Mouse (Mus musculus) urinary bladder, postnatal 14 days (tissue): Measurements from ENCODE around the gene Slfn9.
A peak's percentile ranks its signal among the peaks of the same experiment; 100 is the strongest.
"Not testable (repeated sequence)": the region's sequence is repeated elsewhere in the genome, so short reads cannot be mapped to it uniquely, and the experiment has no call there.

ENCODE experiments used
- DNase-seq: peaks from one replicate; pipeline ENCODE4 v3.0.0; 2021; ENCODE audit warnings: low spot score

The Slfn9 gene

GRCm38 (mm10) chr11:82956925-82957324, 34.7 kb downstream of the Slfn9 start:
- no peak for DNase-seq

- no peak for DNase-seq
These were observed 37.0 kb downstream of the Slfn9 start for GRCm38 (mm10) chr11:82954631-82955030.

GRCm38 (mm10) chr11:82952612-82953542, 38.8 kb downstream of the Slfn9 start:
- no peak for DNase-seq

- DNase-seq: peak; percentile 60
These were observed 39.6 kb downstream of the Slfn9 start for GRCm38 (mm10) chr11:82951865-82952611.

GRCm38 (mm10) chr11:82950736-82951481, 40.7 kb downstream of the Slfn9 start, which contains the start of gene Slfn5:
Slfn5 (plus strand) TSS chr11:82951349.
- DNase-seq: peak; percentile 62

GRCm38 (mm10) chr11:82949036-82949435, 42.6 kb downstream of the Slfn9 start:
- DNase-seq: no peak

- no peak for DNase-seq
These were observed 44.2 kb downstream of the Slfn9 start for GRCm38 (mm10) chr11:82947457-82947856.

- no peak for DNase-seq
These were observed 46.0 kb downstream of the Slfn9 start for GRCm38 (mm10) chr11:82945636-82946035.

GRCm38 (mm10) chr11:82943336-82943735, 48.3 kb downstream of the Slfn9 start:
- no peak for DNase-seq

GRCm38 (mm10) chr11:82933186-82933585, 58.4 kb downstream of the Slfn9 start:
- no peak for DNase-seq

- DNase-seq: not testable (repeated sequence)
These were observed 59.8 kb downstream of the Slfn9 start for GRCm38 (mm10) chr11:82931671-82932450.

- DNase-seq: not testable (repeated sequence)
These were observed 60.5 kb downstream of the Slfn9 start for GRCm38 (mm10) chr11:82931161-82931560.

GRCm38 (mm10) chr11:82930391-82930955, 61.2 kb downstream of the Slfn9 start:
- not testable (repeated sequence) for DNase-seq

GRCm38 (mm10) chr11:82929633-82929950, 62.0 kb downstream of the Slfn9 start:
- no peak for DNase-seq

GRCm38 (mm10) chr11:82928897-82929632, 62.6 kb downstream of the Slfn9 start:
- DNase-seq: no peak
